Mouse (Mus musculus): ENCODE data around the gene Smdt1.

Smdt1 gene

DNA sequence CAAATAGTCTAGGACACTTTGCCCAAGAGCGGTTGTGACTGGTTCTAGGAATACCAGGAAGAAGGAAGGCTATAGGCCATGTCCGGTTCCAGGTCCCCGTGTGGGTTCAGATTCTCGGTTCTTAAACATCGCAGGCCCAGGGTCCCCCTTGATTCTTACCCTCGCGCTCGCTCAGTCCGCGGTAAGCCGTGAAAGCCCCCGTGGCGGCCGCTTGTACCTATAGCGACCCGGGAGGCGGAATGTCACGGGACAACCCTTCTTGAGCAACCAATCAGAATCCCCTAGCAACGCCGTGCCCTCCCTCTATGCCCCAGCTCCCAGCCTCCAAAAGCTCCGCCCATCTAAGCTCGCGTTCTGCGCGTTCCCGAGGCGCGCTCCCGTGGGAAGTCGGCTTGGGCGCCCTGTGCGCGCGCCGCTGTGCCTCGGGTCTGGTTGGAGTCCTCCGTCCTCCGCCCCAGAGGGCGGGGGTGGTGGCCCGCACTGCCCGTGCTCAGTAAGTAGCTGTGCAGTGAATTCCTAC is at the start of gene Smdt1, which contains the start of the genes Naga and Pheta2:
Gene Smdt1 (plus strand): TSS at position 367 of the 520 bp plus-strand sequence.
Gene Naga (minus strand): TSS at position 333 of the 520 bp plus-strand sequence.
Gene Pheta2 (plus strand): TSS at position 350 of the 520 bp plus-strand sequence.
- CTCF ChIA-PET: no interaction called here

- CTCF ChIA-PET: no interaction called here
These were observed 48.5 kb upstream of the Smdt1 start for GRCm38 (mm10) chr15:82290252-82290651.

- CTCF ChIA-PET: interaction anchor here (0.6 kb wide), 1 partner anchor 73 kb away, joined by 5 read pairs; no protein-coding TSS in a partner anchor
These were observed 45.9 kb upstream of the Smdt1 start for GRCm38 (mm10) chr15:82292851-82293250.

GRCm38 (mm10) chr15:82293271-82293711 is 45.5 kb upstream of the Smdt1 start:
- CTCF ChIA-PET: interaction anchor here (0.6 kb wide), 1 partner anchor 73 kb away, joined by 5 read pairs; no protein-coding TSS in a partner anchor

DNA sequence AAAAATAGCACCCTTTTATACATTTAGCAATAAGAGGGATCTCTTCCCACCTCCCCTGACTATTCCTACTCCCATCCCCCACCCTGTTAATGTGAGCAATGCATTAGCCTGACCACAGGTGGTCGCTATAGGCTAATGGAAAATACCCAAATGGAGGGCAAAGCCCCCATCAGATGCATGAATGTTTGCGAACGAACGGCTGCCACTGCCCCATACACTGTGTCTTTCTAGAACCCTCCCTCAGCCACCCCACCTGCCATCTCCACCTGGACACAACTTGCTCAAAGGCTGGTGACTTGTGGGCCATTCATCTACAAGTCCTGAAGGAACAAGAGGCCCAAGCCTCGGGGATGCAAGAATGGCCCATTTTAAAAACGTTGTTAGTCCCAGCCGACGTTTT is 44.7 kb upstream of the Smdt1 start:
- CTCF ChIA-PET: no interaction called here

DNA sequence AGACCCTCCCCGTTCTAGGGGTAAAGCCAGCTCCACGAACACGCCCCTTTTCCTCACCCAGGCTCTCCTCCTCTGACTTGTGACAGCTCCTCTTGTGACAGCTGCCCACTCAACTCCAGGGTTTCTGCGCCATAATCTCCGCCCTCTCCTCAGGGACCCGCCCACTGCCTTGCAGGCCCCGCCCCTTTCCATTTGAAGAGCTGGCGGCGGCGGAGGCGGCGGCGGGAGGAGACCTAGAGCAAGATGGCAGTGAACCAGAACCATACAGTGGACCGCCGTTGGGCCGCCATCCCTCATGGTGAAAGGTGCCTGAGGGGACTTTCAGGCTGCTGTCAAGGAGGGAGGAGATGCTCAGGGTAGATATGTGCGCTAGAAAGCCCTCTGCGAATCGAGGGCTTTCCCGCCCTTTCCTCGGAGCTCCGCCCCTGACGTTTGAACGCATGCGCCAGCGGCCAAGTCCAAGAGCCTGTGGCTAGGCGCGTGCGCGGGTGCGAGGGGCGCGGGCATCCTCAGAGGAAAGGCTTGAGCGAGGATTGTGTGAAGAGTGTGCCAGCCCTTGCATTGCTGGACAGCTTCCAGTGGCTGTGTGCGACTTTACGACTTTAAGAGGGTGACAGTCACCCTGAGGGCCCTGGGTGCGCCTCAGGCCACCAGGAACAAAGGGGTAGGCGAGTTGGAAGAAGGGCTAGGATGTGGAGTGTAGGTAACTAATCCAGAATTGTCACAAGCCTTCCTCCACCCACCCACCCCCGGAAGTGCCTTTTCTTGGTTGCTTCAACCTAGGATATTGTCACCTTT is 39.8 kb upstream of the Smdt1 start, which contains the start of gene Wbp2nl:
Gene Wbp2nl (plus strand): TSS at position 191 of the 798 bp plus-strand sequence.
- CTCF ChIA-PET: no interaction called here

DNA sequence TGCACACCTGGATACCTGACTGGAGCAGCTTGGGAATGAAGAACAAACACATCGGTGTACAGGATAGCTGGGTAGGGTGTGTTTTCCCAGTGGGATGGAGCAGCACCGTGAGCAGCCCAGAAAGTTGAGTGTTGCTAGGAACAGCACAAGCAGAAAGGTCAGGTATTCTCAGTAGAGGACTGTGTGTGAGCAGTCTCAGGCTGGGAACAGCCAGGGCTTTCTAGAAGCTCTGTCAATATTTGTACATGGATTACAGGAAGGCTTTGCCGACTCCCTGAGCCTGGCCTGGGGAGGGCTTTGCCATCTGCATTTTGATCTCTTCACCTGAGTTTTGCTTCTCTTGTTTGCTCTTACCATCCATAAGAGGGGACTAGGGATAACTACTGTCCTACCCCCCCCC is 31.7 kb upstream of the Smdt1 start:
- CTCF ChIA-PET: no interaction called here

DNA sequence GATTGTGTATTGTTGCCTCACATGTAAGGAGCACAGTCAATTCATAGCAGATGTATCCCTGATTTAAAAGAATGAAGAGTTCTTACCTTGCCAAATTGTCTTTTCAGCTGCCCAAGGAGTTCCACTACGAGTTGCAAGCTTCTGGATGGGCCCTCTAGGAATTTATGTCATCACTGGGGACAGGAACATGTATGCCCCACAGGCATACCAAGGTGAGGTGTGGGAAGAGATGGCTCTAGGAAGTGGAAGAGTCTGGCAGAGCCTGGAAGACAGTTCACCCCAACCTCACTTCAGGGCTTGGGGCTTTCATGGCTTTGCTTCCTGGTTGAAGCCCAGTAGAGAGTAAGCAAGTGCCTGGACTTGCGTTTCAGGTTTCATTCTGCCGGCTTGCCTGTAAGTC is 30.3 kb upstream of the Smdt1 start:
- CTCF ChIA-PET: no interaction called here

GRCm38 (mm10) chr15:82317839-82318238 is 20.9 kb upstream of the Smdt1 start:
- CTCF ChIA-PET: no interaction called here

- CTCF ChIA-PET: no interaction called here
These were observed 19.1 kb upstream of the Smdt1 start for GRCm38 (mm10) chr15:82319613-82320012.

DNA sequence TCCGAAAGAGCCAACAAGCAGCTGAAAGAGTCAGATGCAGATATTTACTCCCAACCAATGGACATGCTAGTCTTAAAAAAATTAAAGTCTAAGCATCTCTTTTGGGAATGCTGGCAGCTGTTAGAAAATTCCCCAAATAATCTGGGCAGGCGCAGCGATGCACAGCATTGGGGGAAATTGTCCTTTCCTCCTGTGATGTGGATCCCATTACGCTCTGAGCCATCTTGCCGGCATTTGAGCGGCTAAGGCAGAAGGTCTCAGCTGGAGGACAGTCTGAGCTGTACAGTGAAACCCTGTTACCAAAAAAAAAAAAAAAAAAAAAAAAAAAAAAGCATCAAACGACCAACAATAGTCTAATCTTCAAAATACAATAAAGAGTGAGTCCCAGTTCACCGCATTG is 16.6 kb upstream of the Smdt1 start:
- CTCF ChIA-PET: no interaction called here

GRCm38 (mm10) chr15:82325382-82325781 is 13.4 kb upstream of the Smdt1 start:
- CTCF ChIA-PET: no interaction called here

DNA sequence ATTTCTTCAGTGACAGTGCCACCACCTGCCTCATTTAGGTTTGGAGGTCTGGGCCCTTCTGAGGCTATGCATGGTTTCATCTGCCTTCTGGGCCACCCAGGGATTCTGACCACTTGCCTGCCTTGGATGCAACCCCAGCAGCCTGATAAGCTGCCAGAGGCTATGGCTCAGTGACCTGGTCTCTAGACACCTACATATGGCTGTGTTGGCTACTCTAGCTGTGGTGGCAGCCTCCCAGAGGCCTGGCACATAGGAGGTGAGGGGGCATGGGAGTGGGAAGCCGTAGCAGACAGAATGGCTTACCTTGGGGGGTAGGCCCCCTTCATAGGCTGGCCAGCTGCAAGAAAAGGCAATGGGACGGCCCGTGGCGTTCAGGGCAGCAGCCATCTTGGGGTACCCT is 3.6 kb upstream of the Smdt1 start:
- CTCF ChIA-PET: no interaction called here

DNA sequence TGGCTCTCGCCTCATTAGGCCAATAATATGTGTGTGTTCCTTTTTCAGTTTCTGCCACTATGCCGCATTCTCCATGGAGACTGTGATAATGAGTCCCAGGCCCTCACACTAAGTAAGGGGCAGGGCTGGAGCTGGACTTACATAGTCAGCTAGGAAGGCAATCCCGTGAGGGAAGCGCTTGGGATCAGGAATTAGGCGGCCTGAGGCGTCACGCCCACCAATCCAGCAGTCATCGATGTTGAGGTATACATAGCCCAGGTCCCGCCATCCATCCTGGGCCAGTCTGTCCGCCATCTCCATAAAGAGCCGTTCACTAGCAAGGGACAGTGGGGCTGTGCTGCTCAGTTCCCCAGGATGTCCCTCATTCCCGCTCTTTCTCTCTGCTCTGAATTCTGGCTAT is 2.1 kb upstream of the Smdt1 start:
- CTCF ChIA-PET: no interaction called here

DNA sequence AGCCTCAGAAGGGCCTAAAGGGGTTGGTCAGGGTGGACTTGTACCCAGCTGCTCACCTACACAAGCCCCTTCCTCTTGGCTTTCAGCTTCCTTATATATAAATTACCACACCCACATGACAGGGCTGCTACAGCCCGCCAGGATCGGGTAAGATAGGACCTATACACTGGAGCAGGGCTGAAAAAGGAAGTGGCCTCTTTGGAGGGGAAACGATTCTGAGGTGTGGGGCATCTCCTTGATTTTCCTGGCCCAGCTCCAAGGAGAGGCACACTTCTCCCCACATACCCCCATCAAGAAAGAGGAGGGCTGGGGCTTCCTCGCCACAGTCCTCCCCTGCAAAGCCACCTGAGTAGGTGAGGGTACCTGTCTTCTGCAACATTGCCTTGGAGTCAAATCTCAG is 884 bp upstream of the Smdt1 start:
- CTCF ChIA-PET: interaction anchor here (0.9 kb wide), 1 partner anchor 9 kb away, joined by 4 read pairs; no protein-coding TSS in a partner anchor

DNA sequence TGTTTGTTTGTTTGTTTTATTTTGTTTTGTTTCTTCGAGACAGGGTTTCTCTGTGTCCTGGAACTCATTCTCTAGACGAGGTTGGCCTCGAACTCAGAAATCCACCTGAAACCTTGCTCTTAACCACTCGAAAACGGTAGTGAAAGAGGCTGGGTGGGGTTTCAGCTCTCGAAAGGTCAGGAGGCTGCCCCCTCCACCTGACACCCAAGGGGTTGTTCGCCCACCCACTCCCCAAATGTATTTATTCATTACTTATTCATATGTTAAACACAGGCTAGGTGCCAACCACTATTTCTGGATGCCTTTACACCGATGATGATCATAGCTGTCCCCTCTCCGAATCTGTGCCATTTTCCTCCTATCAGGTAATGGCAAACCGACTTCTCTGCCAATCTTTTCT is 391 bp downstream of the Smdt1 start:
- CTCF ChIA-PET: no interaction called here

- CTCF ChIA-PET: no interaction called here
These were observed 985 bp downstream of the Smdt1 start for GRCm38 (mm10) chr15:82339634-82340254.

DNA sequence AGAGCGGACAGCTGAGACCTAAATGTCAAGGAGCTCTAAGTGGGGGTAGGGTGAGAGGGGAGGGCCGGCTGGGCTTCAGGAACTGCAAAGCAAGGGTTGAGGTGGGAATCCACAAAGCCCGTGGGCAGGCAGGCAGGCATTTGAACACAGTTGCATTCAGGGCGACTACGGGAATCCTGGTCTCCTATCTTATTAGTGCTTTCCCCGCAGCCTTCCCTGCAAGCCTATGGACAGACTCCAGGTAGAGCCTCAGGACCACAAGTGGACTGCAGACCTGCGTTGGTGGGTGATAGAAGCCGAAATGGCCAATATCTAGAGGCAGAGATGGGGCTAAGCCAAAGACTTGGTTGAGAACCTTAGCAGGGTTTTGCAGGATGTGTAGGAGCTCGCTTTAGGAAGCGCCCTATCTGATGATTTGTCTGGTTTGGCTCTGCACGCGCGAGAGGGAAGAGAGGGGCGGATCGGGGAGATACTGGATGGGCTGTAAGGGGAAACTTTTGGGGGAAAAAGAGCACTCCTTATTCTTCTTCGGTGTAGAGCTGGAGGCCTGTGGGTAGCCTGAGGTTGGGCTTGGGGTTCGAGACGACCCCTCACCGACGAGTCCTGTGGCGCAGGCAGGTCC is 1.8 kb downstream of the Smdt1 start:
- CTCF ChIA-PET: no interaction called here

DNA sequence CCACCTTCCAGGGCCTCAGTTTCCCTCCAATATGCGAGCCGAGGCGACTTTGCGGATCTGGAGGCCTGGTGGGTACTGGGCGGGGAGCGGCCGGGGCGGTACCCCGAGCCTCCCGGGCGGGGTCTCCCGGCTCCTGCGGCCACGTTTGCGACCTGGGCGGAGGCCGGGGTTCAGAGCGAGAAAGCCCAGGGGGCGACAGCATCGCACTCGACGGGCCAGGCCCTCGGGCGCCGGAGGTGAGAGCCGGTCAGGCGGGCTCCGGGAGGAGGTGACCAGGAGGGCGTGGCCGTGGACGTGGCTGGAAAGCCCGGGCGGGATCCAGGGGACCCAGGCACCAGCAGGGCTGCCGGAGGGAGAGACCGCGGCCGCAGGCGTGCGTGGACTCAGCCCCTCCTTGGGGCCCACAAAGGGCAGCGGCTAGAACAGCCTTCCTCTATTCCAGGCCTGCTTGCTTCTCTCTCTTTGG is 2.3 kb downstream of the Smdt1 start:
- CTCF ChIA-PET: no interaction called here

GRCm38 (mm10) chr15:82341675-82342542 is 3.1 kb downstream of the Smdt1 start:
- CTCF ChIA-PET: no interaction called here

DNA sequence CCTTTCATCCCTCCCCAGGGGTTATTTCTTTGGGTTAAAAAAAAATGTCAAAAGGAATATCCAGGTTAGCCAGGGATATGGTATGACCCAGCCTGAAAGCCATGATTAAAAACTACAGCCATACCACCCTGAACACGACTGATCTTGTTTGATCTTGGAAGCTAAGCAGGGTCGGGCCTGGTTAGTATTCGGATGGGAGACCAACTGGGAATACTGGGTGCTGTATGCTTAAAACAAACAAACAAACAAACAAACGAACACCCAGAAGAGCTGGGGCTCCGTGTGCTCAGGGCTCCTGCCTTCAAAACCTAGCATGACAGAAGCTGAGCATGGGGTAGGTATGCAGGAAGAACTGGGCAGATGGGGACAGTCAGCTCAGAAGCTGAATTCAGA is 3.8 kb downstream of the Smdt1 start:
- CTCF ChIA-PET: no interaction called here

Data from spleen, embryonic (tissue).